Mouse (Mus musculus): ENCODE results near the gene Gm10134. TPM values are rescaled to one million over a fixed set of nuclear protein-coding genes. Genes with fewer than 3 reads are reported as not detected.
"Not testable (repeated sequence)": the region's sequence is repeated elsewhere in the genome, so short reads cannot be mapped to it uniquely, and the experiment has no call there.

Gene Gm10134
- total RNA-seq, 2 experiments from 2014 or later, result 2.6 to 3.2 TPM

DNA sequence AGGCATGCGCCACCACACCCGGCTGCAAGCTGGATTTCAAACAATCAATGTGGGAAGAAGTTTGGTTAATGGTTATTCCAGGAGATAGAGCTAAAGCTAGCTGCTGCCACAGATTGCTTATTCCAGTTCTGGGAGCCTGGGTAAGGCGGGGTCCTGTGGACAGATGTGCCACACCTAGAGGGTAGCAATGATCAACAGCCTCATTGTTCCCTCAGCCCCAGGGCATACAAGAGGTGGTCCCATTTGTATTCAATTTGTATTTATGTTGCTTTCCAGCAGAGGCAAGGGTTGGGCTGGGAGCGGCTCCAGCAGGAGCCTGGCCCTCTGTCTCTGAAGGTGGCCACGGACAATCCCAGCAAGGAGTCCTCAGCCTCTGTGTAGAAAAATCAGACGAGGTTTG is 396 bp downstream of the Gm10134 start:
- no peak for DNase-seq

DNA sequence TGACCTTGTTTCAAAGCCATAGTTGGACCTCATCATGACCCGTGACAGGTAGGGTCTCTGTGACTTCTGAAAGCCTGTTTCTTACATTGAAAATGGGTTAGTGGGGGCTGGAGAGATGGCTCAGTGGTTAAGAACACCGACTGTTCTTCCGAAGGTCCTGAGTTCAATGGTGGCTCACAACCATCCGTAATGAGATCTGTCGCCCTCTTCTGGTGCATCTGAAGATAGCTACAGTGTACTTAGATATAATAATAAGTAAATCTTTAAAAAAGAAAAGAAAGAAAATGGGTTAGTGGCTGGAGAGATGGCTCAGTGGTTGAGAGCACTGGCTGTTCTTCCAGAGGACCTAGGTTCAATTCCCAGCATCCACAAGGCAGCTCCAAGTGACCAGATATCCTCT is 5.7 kb downstream of the Gm10134 start:
- not testable (repeated sequence) for DNase-seq

GRCm38 (mm10) chr2:28512798-28513401 is 7.0 kb downstream of the Gm10134 start, which contains the start of gene Ralgds:
Gene Ralgds (plus strand): TSS chr2:28513125.
- DNase-seq, result peak; percentile 70

DNA sequence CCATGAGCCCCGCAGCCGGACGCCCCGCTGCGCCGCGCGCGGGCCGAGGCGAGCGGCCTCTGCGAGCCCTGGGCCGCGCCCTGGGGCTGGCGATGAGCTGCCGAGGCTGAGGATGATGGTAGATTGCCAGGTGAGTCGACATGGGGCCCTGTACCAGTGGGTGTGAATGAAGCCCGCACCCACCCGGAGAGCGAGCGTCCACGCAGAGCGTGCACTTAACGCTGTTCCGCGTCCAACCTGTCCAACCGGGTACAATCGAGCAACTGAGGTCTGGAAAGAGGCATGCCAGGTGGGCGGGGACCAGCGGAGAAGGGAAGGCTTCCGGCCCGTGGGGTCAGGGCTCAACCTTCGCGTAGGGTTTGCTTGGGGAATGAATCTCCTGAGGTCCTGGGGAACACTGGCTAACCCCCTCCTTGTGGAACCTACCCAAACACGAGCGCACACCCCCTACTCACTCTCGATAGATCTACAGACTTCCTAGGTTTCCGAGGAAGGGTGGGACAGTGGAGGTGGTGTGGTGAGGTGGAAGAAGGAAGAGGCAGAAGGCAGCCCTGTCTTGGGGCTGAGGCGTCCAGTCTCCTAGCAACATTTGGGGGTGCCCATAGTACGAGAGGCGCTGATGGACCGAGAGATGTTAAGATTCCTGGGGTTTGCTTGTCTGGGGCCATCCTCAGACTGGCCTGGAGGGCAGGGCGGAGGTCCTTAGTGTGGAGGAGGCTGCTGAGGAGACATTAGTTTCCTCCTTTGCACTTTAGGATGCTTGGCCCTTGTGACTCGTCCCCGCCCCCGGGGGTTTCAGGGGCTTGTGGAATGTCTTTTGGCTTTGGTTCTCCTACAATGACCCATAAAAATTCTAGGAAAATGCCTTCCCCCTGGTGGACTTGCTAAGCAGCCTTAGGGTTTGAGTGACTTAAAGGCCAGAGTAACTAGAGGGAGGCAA is 7.8 kb downstream of the Gm10134 start:
- no peak for DNase-seq

DNA sequence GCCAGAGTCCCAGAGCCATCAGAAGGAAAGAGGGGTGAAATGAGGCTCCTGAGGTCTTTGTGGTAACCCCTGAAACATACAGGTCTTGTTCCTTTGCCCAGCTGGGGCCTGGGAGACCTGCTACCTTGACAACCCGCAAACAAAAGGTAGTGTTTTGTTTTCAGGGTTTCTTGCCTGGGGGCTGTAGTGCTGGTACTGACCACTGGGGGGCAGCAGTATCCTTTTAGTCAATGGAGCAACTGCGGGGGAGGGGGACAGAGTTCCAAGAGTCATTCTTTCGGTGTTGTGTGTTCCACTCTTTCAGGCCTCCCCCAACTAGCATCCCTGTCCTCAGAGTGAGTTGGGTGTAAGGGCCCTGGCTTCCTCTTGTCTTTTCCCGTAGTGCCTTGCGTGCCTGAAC is 8.6 kb downstream of the Gm10134 start:
- DNase-seq, result peak; percentile 92

DNA sequence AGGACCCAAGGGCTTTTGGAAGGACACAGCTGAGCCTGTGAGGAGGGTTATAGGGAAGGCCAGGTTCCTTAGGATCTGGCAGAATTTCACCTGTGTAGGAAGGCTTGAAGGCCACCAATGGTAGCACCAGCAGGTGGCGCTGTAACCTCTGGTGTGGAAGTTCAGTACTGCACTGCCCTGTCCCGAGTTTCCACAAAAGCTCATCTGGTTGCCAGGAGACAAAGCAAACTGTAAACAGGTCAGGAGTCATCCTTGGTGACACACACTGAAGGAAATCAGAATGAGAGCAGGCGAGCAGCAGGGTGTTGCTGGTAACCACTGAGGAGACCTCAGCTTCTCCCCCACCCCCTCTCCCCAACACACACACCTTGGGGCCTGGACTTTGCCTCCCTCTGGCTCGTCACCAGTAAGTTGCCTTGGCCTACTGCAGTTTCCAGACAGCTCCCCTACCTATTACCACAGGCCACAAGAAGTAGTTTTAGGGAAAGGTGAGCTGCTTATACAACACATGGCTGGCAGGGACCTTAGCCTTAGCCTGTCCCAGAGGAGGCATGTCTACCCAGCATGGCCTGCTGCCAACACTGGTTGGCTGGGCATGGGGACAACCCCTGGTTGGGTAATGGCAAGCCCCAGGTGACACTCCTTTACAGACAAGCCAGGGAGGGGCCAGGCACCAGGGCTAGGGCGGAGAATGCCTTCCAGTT is 11.5 kb downstream of the Gm10134 start:
- DNase-seq, result peak; percentile 90

DNA sequence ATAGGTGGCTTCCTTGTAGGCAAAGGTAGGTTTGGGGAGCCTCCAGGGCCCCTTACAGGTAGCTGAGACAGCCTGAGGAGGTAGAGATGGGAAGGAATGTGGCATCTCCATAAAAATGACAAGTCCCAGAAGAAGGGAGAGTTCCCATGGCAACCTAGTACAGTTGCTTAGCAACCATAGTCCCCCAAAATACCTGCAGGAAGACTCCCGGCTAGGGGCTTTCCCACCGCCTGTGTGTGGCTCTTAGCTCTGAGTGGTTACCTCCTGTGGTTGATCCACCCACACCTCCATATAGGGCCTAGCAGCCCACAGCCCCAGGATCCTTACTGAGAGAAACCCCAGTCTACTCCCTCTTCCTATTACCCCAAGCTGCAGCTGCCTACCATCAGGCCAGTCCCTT is 12.3 kb downstream of the Gm10134 start:
- no peak for DNase-seq

- DNase-seq, result no peak
Observed at GRCm38 (mm10) chr2:28520581-28520980, 14.7 kb downstream of the Gm10134 start.

GRCm38 (mm10) chr2:28521571-28522151 is 15.8 kb downstream of the Gm10134 start:
- DNase-seq, result no peak

DNA sequence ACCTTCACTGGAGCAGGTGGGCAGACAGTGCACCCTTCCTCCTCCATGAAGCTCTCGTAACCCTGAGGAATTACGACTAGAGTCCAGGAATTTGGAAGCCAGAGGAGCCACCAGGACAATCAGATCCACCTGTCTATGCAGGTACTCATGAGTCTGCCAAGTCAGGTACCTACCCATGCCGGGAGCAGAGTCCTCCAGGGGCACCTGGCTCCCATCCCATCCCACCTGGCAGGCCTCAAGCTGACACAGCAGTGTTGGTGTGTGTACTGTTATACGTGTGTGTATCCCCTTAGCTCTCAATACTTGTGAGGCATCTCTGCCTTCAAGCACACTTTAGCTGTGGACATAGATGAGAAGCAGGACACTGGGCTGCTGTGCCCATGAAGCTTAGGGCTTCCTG is 16.3 kb downstream of the Gm10134 start:
- DNase-seq, result no peak

GRCm38 (mm10) chr2:28523643-28524117 is 17.8 kb downstream of the Gm10134 start:
- peak; percentile 94 for DNase-seq

GRCm38 (mm10) chr2:28524406-28524805 is 18.5 kb downstream of the Gm10134 start:
- peak; percentile 56 for DNase-seq

DNA sequence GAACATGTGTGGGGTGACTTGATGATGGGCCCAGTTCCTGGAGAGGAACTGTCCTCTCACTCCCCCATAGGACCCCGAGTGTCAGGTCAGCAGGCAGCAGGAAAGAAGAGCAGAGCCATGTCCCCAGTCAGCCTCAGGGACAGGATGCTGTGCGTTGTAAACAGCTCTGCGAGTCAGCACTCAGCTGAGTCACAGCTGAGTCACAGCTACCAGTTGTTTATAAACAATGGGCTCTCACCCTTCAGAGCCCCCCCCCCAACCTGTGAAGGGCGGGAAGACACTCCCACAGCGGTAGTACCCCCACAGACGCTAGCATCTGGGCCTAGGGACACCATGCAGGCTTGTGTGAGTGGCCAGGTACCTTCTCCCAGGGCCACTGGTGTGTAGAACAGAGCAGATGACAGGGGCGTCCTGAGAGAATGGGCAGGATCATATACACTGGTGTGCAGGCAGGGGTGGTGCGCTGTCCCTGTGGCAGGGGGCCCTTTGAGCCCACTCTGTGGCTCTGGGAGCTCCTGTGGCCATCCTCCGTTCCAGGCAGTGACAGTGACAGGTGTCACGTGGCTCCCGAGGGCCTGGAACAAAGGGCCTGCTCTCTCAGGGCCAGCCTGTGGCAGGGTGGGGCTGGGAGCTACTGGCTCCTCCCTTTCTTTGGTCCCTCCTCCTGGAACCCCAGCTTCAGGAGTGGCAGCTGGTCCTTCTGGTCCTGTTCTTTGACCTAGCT is 19.5 kb downstream of the Gm10134 start:
- peak; percentile 80 for DNase-seq

GRCm38 (mm10) chr2:28525943-28526876 is 20.3 kb downstream of the Gm10134 start:
- DNase-seq, result peak; percentile 5

GRCm38 (mm10) chr2:28527436-28528353 is 21.8 kb downstream of the Gm10134 start:
- no peak for DNase-seq

DNA sequence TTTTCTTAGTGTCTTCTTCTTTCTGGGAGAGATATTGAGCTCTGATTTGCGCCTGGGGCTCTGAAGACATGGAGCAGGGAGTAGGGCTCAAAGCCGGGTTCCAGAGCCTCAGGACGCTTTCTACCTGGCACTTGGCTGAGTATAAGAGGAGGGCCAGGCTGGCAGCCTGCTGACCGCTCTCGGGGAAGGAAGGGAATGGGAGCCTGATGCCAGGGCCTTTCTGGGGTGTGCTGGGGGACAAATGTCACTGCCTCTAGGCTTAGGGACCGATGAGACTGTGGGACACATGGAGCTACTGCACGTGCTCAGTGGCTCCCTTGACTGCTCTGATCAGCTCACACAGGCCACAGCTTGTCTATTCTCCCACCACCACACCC is 22.4 kb downstream of the Gm10134 start:
- no peak for DNase-seq

DNA sequence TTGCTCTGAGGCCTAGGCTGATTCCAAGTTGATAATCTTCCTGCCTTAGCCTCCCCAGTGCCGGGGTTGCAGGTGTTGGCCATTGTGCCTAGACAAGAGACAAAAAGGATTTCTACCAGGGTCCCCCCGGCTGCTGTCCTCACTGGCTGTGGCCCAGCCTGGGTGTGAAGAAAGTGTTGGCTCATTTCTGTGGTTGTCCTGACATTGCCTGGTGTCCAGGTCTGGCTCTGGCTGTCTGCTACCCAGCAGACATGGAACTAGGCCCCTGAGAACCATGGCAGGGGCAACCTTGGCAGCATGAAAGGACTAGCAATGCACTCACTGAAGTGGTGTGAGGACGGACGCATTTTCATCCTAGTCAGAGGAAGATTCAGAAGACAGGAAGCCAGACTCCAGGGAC is 24.0 kb downstream of the Gm10134 start:
- no peak for DNase-seq

GRCm38 (mm10) chr2:28530311-28530710 is 24.4 kb downstream of the Gm10134 start:
- DNase-seq, result no peak
